Mouse (Mus musculus): ENCODE data around the gene Srf.

GRCm38 (mm10) chr17:46588913-46589312, 32.9 kb upstream of the Srf start:
- no peak for TF ChIP-seq HCFC1 (IDR thresholded peaks at IDR 0.05; ENCODE audit: borderline replicate concordance, insufficient read depth, low read length)
- no peak for TF ChIP-seq ZC3H11A (IDR thresholded peaks at IDR 0.05; ENCODE audit: borderline replicate concordance, low read depth, low read length)
- TF ChIP-seq CHD2 (IDR thresholded peaks at IDR 0.05; ENCODE audit: low read depth, low read length), result no peak
- TF ChIP-seq ZNF384 (IDR thresholded peaks at IDR 0.05; ENCODE audit: low read depth, low read length), result no peak

All from ES-E14 (cell line).